Mouse (Mus musculus) G1E (cell line): ENCODE data around the gene Kpna7. TPM values are rescaled to one million over a fixed set of nuclear protein-coding genes. Genes with fewer than 3 reads are reported as not detected.

Experiments used
- ATAC-seq: 2 replicates; pipeline ENCODE4 v1.8.0; 2016; ENCODE audit warnings: mild to moderate bottlenecking; ENCODE audit not compliant: insufficient number of reproducible peaks, poor library complexity, low FRiP score, severe bottlenecking; ENCODE audit errors: extremely low read depth
- DNase-seq: peaks from one replicate; pipeline ENCODE4 v3.0.0; 2012; ENCODE audit warnings: low spot score
- H3K27me3 ChIP-seq: 2 replicates; pipeline ENCODE4 v1.6.1; 2012; ENCODE audit warnings: mild to moderate bottlenecking, low read length, inconsistent platforms; ENCODE audit not compliant: insufficient read depth
- H3K36me3 ChIP-seq: replicated peaks from 2 replicates; pipeline ENCODE3; 2012; ENCODE audit warnings: mild to moderate bottlenecking, inconsistent platforms
- H3K4me1 ChIP-seq: 2 replicates; pipeline ENCODE4 v1.6.1; 2012; ENCODE audit warnings: low read depth, low read length, inconsistent platforms, mixed read lengths; ENCODE audit not compliant: insufficient read depth
- H3K4me3 ChIP-seq: 2 replicates; pipeline ENCODE4 v1.5.1; 2012; ENCODE audit warnings: low read depth, mild to moderate bottlenecking, inconsistent platforms, low read length, moderate library complexity, mixed read lengths
- H3K9me3 ChIP-seq: replicated peaks from 2 replicates; pipeline ENCODE4 v1.6.1; 2012; ENCODE audit warnings: inconsistent platforms
- CTCF ChIP-seq: IDR thresholded peaks from 2 replicates; pipeline ENCODE4 v1.5.1; 2012; ENCODE audit warnings: low read depth, low read length, inconsistent platforms, mixed read lengths
- GATA1 ChIP-seq: IDR thresholded peaks from 2 replicates; pipeline ENCODE4 v1.6.1; 2012; ENCODE audit warnings: borderline replicate concordance, low read length, inconsistent platforms, mixed read lengths
- GATA2 ChIP-seq: IDR thresholded peaks from 2 replicates; pipeline ENCODE4 v1.6.1; 2012; ENCODE audit warnings: low read depth, low read length, inconsistent platforms, borderline replicate concordance
- POLR2AphosphoS5 ChIP-seq: IDR thresholded peaks from 2 replicates; pipeline ENCODE4 v1.6.1; 2012; ENCODE audit warnings: low read depth, low read length, inconsistent platforms; ENCODE audit not compliant: insufficient replicate concordance
- TAL1 ChIP-seq: conservative IDR thresholded peaks from 2 replicates; pipeline ENCODE4 v1.6.1; 2012; ENCODE audit warnings: low read depth, low read length, inconsistent platforms, mixed read lengths
- polyA plus RNA-seq: library from polyadenylated mRNA; stranded (reverse); fragments of >175 nt; gene quantifications from 2 replicates; pipeline ENCODE4 v1.2.3, GENCODE M21; 2012
- total RNA-seq, 2 experiments: library from RNA; stranded (forward) in 1 of 2; stranded (reverse) in 1 of 2; fragments of 200-1000 nt in 1 of 2; fragments of >200 nt in 1 of 2; fragmentation: Nextera tagmentation in 1 of 2; gene quantifications; 2 replicates each; pipeline ENCODE4 v1.2.3; 2014 to 2017

Kpna7 gene
- total and polyA plus RNA-seq, 3 experiments = not detected

GRCm38 (mm10) chr5:144940904-144941303, 142.9 kb downstream of the Kpna7 start:
- Histone ChIP-seq H3K4me1 (no peaks in the 10 kb centered on the region), H3K27me3 (peaks cover 7% of the 10 kb centered on the region; the same call in 1 of the 2 replicates), H3K36me3 (no peaks in the 10 kb centered on the region), H3K4me3 (no peak overlapping the region), H3K9me3 (no peaks in the 10 kb centered on the region)
- no peak for ATAC-seq
- DNase-seq = no peak
- TF ChIP-seq POLR2AphosphoS5 (no peak), TAL1 (no peak), GATA1 (no peak), GATA2 (no peak), CTCF (no peak)

GRCm38 (mm10) chr5:144937304-144937703, 146.5 kb downstream of the Kpna7 start:
- no peaks in the 10 kb centered on the region for H3K9me3 ChIP-seq
- peaks cover 4% of the 10 kb centered on the region; the same call in 1 of the 2 replicates for H3K27me3 ChIP-seq
- ATAC-seq (no peak), DNase-seq (no peak)
- TF ChIP-seq GATA2 (no peak), TAL1 (no peak), CTCF (no peak), POLR2AphosphoS5 (no peak), GATA1 (no peak)
- H3K36me3 ChIP-seq = no peaks in the 10 kb centered on the region
- H3K4me3 ChIP-seq = no peak overlapping the region
- H3K4me1 ChIP-seq = no peaks in the 10 kb centered on the region

Other genes with a start within 250 kb of the Kpna7 start
- gene Smurf1, start 118.2 kb downstream of the Kpna7 start, total RNA-seq (2014; fragmentation: Nextera tagmentation) = 1.3 and 1.7 TPM in 2 replicates
- 1.9 and 4.1 TPM in 2 replicates for gene Smurf1, start 118.2 kb downstream of the Kpna7 start, total RNA-seq (2017)
- gene Smurf1, start 118.2 kb downstream of the Kpna7 start, polyA plus RNA-seq = 2.0 and 2.1 TPM in 2 replicates
- not detected in 2 replicates for gene Gm4871, start 51.3 kb downstream of the Kpna7 start, total RNA-seq (2014; fragmentation: Nextera tagmentation)
- gene Gm4871, start 51.3 kb downstream of the Kpna7 start, total RNA-seq (2017) = not detected in 2 replicates
- gene Gm4871, start 51.3 kb downstream of the Kpna7 start, polyA plus RNA-seq = not detected in 2 replicates
- gene 1700018F24Rik, start 41.0 kb downstream of the Kpna7 start, total RNA-seq (2014; fragmentation: Nextera tagmentation) = not detected in 2 replicates
- gene 1700018F24Rik, start 41.0 kb downstream of the Kpna7 start, total RNA-seq (2017) = not detected in 2 replicates
- gene 1700018F24Rik, start 41.0 kb downstream of the Kpna7 start, polyA plus RNA-seq = not detected in 2 replicates
- 77.0 and 85.3 TPM in 2 replicates for gene Arpc1a, start 200 bp downstream of the Kpna7 start, total RNA-seq (2014; fragmentation: Nextera tagmentation)
- 125 and 169 TPM in 2 replicates for gene Arpc1a, start 200 bp downstream of the Kpna7 start, total RNA-seq (2017)
- 56.4 and 58.6 TPM in 2 replicates for gene Arpc1a, start 200 bp downstream of the Kpna7 start, polyA plus RNA-seq
- gene Arpc1b, start 30.2 kb upstream of the Kpna7 start, total RNA-seq (2014; fragmentation: Nextera tagmentation) = 226 and 347 TPM in 2 replicates
- 230 and 290 TPM in 2 replicates for gene Arpc1b, start 30.2 kb upstream of the Kpna7 start, total RNA-seq (2017)
- 2,252 and 2,780 TPM in 2 replicates for gene Arpc1b, start 30.2 kb upstream of the Kpna7 start, polyA plus RNA-seq
- 95.0 and 112 TPM in 2 replicates for gene Pdap1, start 56.2 kb upstream of the Kpna7 start, total RNA-seq (2014; fragmentation: Nextera tagmentation)
- 72.7 and 82.5 TPM in 2 replicates for gene Pdap1, start 56.2 kb upstream of the Kpna7 start, total RNA-seq (2017)
- 173 and 217 TPM in 2 replicates for gene Pdap1, start 56.2 kb upstream of the Kpna7 start, polyA plus RNA-seq
- 116 and 155 TPM in 2 replicates for gene Bud31, start 56.3 kb upstream of the Kpna7 start, total RNA-seq (2014; fragmentation: Nextera tagmentation)
- gene Bud31, start 56.3 kb upstream of the Kpna7 start, total RNA-seq (2017) = 287 and 292 TPM in 2 replicates
- 5.7 and 8.7 TPM in 2 replicates for gene Bud31, start 56.3 kb upstream of the Kpna7 start, polyA plus RNA-seq
- 8.2 and 16.4 TPM in 2 replicates for gene Ptcd1, start 83.1 kb upstream of the Kpna7 start, total RNA-seq (2014; fragmentation: Nextera tagmentation)
- gene Ptcd1, start 83.1 kb upstream of the Kpna7 start, total RNA-seq (2017) = 10.9 and 12.1 TPM in 2 replicates
- 17.1 and 18.4 TPM in 2 replicates for gene Ptcd1, start 83.1 kb upstream of the Kpna7 start, polyA plus RNA-seq
- gene Cpsf4, start 83.2 kb upstream of the Kpna7 start, total RNA-seq (2014; fragmentation: Nextera tagmentation) = 44.3 and 55.4 TPM in 2 replicates
- 67.6 and 71.2 TPM in 2 replicates for gene Cpsf4, start 83.2 kb upstream of the Kpna7 start, total RNA-seq (2017)
- gene Cpsf4, start 83.2 kb upstream of the Kpna7 start, polyA plus RNA-seq = 89.8 and 90.0 TPM in 2 replicates
- gene Atp5j2, start 108.0 kb upstream of the Kpna7 start, total RNA-seq (2014; fragmentation: Nextera tagmentation) = 133 and 170 TPM in 2 replicates
- 257 and 304 TPM in 2 replicates for gene Atp5j2, start 108.0 kb upstream of the Kpna7 start, total RNA-seq (2017)
- 21.5 and 61.1 TPM in 2 replicates for gene Atp5j2, start 108.0 kb upstream of the Kpna7 start, polyA plus RNA-seq
- gene Zkscan14, start 117.8 kb upstream of the Kpna7 start, total RNA-seq (2014; fragmentation: Nextera tagmentation) = 9.6 and 9.9 TPM in 2 replicates
- gene Zkscan14, start 117.8 kb upstream of the Kpna7 start, total RNA-seq (2017) = 21.3 and 22.2 TPM in 2 replicates
- 2.9 and 3.6 TPM in 2 replicates for gene Zkscan14, start 117.8 kb upstream of the Kpna7 start, polyA plus RNA-seq
- 13.7 and 14.6 TPM in 2 replicates for gene Zkscan5, start 120.5 kb upstream of the Kpna7 start, total RNA-seq (2014; fragmentation: Nextera tagmentation)
- gene Zkscan5, start 120.5 kb upstream of the Kpna7 start, total RNA-seq (2017) = 9.2 and 10.4 TPM in 2 replicates
- gene Zkscan5, start 120.5 kb upstream of the Kpna7 start, polyA plus RNA-seq = 1.3 and 2.8 TPM in 2 replicates
- gene Zfp655, start 147.7 kb upstream of the Kpna7 start, total RNA-seq (2014; fragmentation: Nextera tagmentation) = 124 and 145 TPM in 2 replicates
- 92.8 and 101 TPM in 2 replicates for gene Zfp655, start 147.7 kb upstream of the Kpna7 start, total RNA-seq (2017)
- gene Zfp655, start 147.7 kb upstream of the Kpna7 start, polyA plus RNA-seq = 25.1 and 32.6 TPM in 2 replicates
- 23.7 and 33.2 TPM in 2 replicates for gene Zscan25, start 196.5 kb upstream of the Kpna7 start, total RNA-seq (2014; fragmentation: Nextera tagmentation)
- gene Zscan25, start 196.5 kb upstream of the Kpna7 start, total RNA-seq (2017) = 9.2 and 10.0 TPM in 2 replicates
- gene Zscan25, start 196.5 kb upstream of the Kpna7 start, polyA plus RNA-seq = 34.7 and 44.8 TPM in 2 replicates